Mouse (Mus musculus) embryonic fibroblast, embryonic 13.5 days (primary cell): ENCODE results near the gene Elmo1. TPM values are rescaled to one million over a fixed set of nuclear protein-coding genes. Genes with fewer than 3 reads are reported as not detected.

Experiments used
- H3K27ac ChIP-seq: 2 replicates; pipeline ENCODE4 v1.5.1; 2012; ENCODE audit warnings: low read length, control low read depth, inconsistent platforms; ENCODE audit not compliant: insufficient read depth
- H3K4me1 ChIP-seq: 2 replicates; pipeline ENCODE4 v1.6.1; 2011; ENCODE audit warnings: low read length; ENCODE audit not compliant: control insufficient read depth, insufficient read depth
- H3K4me3 ChIP-seq: 2 replicates; pipeline ENCODE4 v1.5.1; 2011; ENCODE audit warnings: mild to moderate bottlenecking, control low read depth, low read length; ENCODE audit not compliant: insufficient read depth
- CTCF ChIP-seq: IDR thresholded peaks from 2 replicates; pipeline ENCODE4 v1.5.1; 2011; ENCODE audit warnings: mild to moderate bottlenecking, control low read depth, low read length, moderate library complexity, borderline replicate concordance; ENCODE audit not compliant: insufficient read depth
- POLR2A ChIP-seq: IDR thresholded peaks from 2 replicates; pipeline ENCODE4 v1.6.1; 2011; ENCODE audit warnings: low read depth, mild to moderate bottlenecking, control low read depth, low read length, moderate library complexity
- polyA plus RNA-seq: library from polyadenylated mRNA; stranded (reverse); fragments of >200 nt; gene quantifications from 2 replicates; pipeline ENCODE4 v1.2.4, GENCODE M21; 2011; ENCODE audit warnings: low read depth; ENCODE audit not compliant: missing spikeins, insufficient read length

Gene Elmo1
- polyA plus RNA-seq, 1 experiment: 4.8 TPM

- Histone ChIP-seq H3K4me3 (no peak overlapping the region), H3K4me1 (peaks cover 3% of the 10 kb centered on the region; the same call in 1 of the 2 replicates), H3K27ac (no peak overlapping the region)
- TF ChIP-seq POLR2A (no peak), CTCF (no peak)
Observed at GRCm38 (mm10) chr13:20473641-20474078, 383.3 kb downstream of the Elmo1 start.

- TF ChIP-seq CTCF (no peak), POLR2A (no peak)
- no peaks in the 10 kb centered on the region for H3K4me1 ChIP-seq
- no peak overlapping the region for H3K27ac ChIP-seq
- no peak overlapping the region for H3K4me3 ChIP-seq
Observed at GRCm38 (mm10) chr13:20474600-20474999, 384.2 kb downstream of the Elmo1 start.

- H3K4me3 ChIP-seq: no peak overlapping the region
- TF ChIP-seq POLR2A: no peak
- no peak for TF ChIP-seq CTCF
- no peaks in the 10 kb centered on the region; the same call in 1 of the 2 replicates for H3K4me1 ChIP-seq
- H3K27ac ChIP-seq: no peak overlapping the region
Observed at GRCm38 (mm10) chr13:20481805-20482204, 391.4 kb downstream of the Elmo1 start.

GRCm38 (mm10) chr13:20489110-20489509 is 398.7 kb downstream of the Elmo1 start:
- Histone ChIP-seq H3K27ac (no peak overlapping the region), H3K4me3 (no peak overlapping the region), H3K4me1 (no peaks in the 10 kb centered on the region)
- no peak for TF ChIP-seq CTCF
- no peak for TF ChIP-seq POLR2A

GRCm38 (mm10) chr13:20489698-20490417 is 399.5 kb downstream of the Elmo1 start:
- no peak overlapping the region for H3K4me3 ChIP-seq
- TF ChIP-seq POLR2A (no peak), CTCF (no peak)
- H3K4me1 ChIP-seq: no peaks in the 10 kb centered on the region
- H3K27ac ChIP-seq: no peak overlapping the region

GRCm38 (mm10) chr13:20490860-20491594 is 400.6 kb downstream of the Elmo1 start:
- Histone ChIP-seq H3K4me1 (no peaks in the 10 kb centered on the region), H3K27ac (no peak overlapping the region), H3K4me3 (no peak overlapping the region)
- TF ChIP-seq CTCF (no peak), POLR2A (no peak)

GRCm38 (mm10) chr13:20491666-20492065 is 401.3 kb downstream of the Elmo1 start:
- H3K4me1 ChIP-seq: no peaks in the 10 kb centered on the region
- TF ChIP-seq POLR2A: no peak
- no peak for TF ChIP-seq CTCF
- no peak overlapping the region for H3K4me3 ChIP-seq
- no peak overlapping the region for H3K27ac ChIP-seq

GRCm38 (mm10) chr13:20494047-20494739 is 403.8 kb downstream of the Elmo1 start:
- H3K4me3 ChIP-seq: no peak overlapping the region

GRCm38 (mm10) chr13:20501923-20502322 is 411.5 kb downstream of the Elmo1 start:
- TF ChIP-seq POLR2A: no peak
- no peaks in the 10 kb centered on the region for H3K4me1 ChIP-seq
- no peak overlapping the region for H3K27ac ChIP-seq
- H3K4me3 ChIP-seq: no peak overlapping the region

More at GRCm38 (mm10) chr13:20494047-20494739, 403.8 kb downstream of the Elmo1 start:
- TF ChIP-seq POLR2A: no peak
- no peak for TF ChIP-seq CTCF
- H3K4me1 ChIP-seq: no peaks in the 10 kb centered on the region
- H3K27ac ChIP-seq: no peak overlapping the region

GRCm38 (mm10) chr13:20503371-20503770 is 413.0 kb downstream of the Elmo1 start:
- H3K4me3 ChIP-seq: no peak overlapping the region
- H3K27ac ChIP-seq: no peak overlapping the region
- no peaks in the 10 kb centered on the region for H3K4me1 ChIP-seq
- no peak for TF ChIP-seq POLR2A
- no peak for TF ChIP-seq CTCF
